Mouse (Mus musculus): ENCODE data around the gene Acnat2. TPM values are rescaled to one million over a fixed set of nuclear protein-coding genes. Genes with fewer than 3 reads are reported as not detected.
"Not testable (repeated sequence)": the region's sequence is repeated elsewhere in the genome, so short reads cannot be mapped to it uniquely, and the experiment has no call there.

Acnat2 gene
- polyA plus RNA-seq, 1 experiment from 2014 or later = not detected

GRCm38 (mm10) chr4:49386873-49387272 is 21.1 kb downstream of the Acnat2 start:
- Histone ChIP-seq H3K27ac (ENCODE audit: low read depth, low read length) (no peak overlapping the region), H3K9ac (ENCODE audit: low read depth, low read length) (no peak overlapping the region), H3K4me3 (ENCODE audit: low read depth, low read length) (no peak overlapping the region), H3K27me3 (replicated peaks; ENCODE audit: control insufficient read depth, insufficient read depth, low read length) (no peaks in the 10 kb centered on the region), H3K36me3 (ENCODE audit: control insufficient read depth, insufficient read depth) (no peaks in the 10 kb centered on the region), H3K9me3 (ENCODE audit: control insufficient read depth) (no peaks in the 10 kb centered on the region), H3K4me1 (replicated peaks; ENCODE audit: control insufficient read depth, insufficient read depth, low read length) (no peaks in the 10 kb centered on the region), H3K4me2 (replicated peaks; ENCODE audit: low read depth) (no peak overlapping the region)
- TF ChIP-seq CTCF (IDR thresholded peaks at IDR 0.05; ENCODE audit: low read depth) = no peak
- no peak for ATAC-seq
- WGBS = 24% methylated on average over 2 of the region's 2 CpGs

GRCm38 (mm10) chr4:49383576-49384318 is 24.2 kb downstream of the Acnat2 start:
- ATAC-seq; H3K4me1 ChIP-seq (replicated peaks; ENCODE audit: control insufficient read depth, insufficient read depth, low read length); H3K4me2 ChIP-seq (replicated peaks; ENCODE audit: low read depth); H3K36me3 ChIP-seq (ENCODE audit: control insufficient read depth, insufficient read depth); H3K27me3 ChIP-seq (replicated peaks; ENCODE audit: control insufficient read depth, insufficient read depth, low read length); H3K4me3 ChIP-seq (ENCODE audit: low read depth, low read length); H3K27ac ChIP-seq (ENCODE audit: low read depth, low read length); H3K9ac ChIP-seq (ENCODE audit: low read depth, low read length); H3K9me3 ChIP-seq (ENCODE audit: control insufficient read depth): not testable (repeated sequence)
- WGBS = 44% methylated on average over 2 of the region's 2 CpGs

DNA sequence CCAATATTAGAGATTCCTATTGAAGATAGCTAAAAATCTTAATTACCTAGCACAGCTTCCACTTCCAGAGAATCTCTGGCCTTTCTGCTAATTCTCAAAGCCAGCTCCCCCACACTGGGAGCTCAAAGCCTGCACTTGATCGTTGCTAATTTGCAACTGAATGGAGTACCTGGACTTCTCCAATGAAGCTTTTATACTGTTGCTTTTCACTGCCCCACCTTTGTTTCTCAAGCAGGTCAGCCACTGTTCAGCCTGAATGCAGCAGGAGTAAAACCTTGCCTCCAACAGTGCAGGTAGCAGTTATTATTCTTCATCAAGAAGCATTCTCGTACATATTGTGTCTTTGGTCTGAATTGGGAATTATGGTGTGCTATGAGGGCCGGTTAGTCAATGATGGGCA is 39.9 kb downstream of the Acnat2 start:
- not testable (repeated sequence) for H3K27ac ChIP-seq (ENCODE audit: low read depth, low read length); H3K4me1 ChIP-seq (replicated peaks; ENCODE audit: control insufficient read depth, insufficient read depth, low read length); H3K36me3 ChIP-seq (ENCODE audit: control insufficient read depth, insufficient read depth); H3K4me3 ChIP-seq (ENCODE audit: low read depth, low read length); H3K4me2 ChIP-seq (replicated peaks; ENCODE audit: low read depth); ATAC-seq; H3K9me3 ChIP-seq (ENCODE audit: control insufficient read depth); H3K27me3 ChIP-seq (replicated peaks; ENCODE audit: control insufficient read depth, insufficient read depth, low read length); H3K9ac ChIP-seq (ENCODE audit: low read depth, low read length)
- 94% methylated on average over 3 of the region's 3 CpGs for WGBS

DNA sequence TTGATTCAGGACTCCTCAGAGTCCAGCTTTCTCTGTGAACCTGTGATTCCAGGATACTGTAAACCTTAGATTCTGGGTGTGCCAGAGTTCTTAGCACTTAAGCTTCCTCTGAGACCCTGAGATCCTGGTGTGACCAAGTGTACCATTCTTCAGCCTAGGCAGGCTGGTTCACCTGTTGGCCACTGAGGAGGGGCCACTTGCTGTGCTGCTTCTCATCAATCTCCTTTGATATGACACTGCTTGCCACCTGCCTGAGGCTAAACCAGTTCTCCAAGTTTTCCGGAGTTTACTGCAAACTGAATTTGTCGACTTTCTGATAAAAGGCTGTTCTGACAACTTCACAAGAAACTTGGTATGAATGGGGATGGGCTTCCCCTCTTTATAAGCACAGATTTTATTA is 50.9 kb downstream of the Acnat2 start:
- no peaks in the 10 kb centered on the region for H3K9me3 ChIP-seq (ENCODE audit: control insufficient read depth)
- H3K27me3 ChIP-seq (replicated peaks; ENCODE audit: control insufficient read depth, insufficient read depth, low read length) = no peaks in the 10 kb centered on the region
- H3K4me1 ChIP-seq (replicated peaks; ENCODE audit: control insufficient read depth, insufficient read depth, low read length) = no peaks in the 10 kb centered on the region
- H3K4me3 ChIP-seq (ENCODE audit: low read depth, low read length) = no peak overlapping the region
- WGBS = 31% methylated on average over 2 of the region's 2 CpGs
- H3K4me2 ChIP-seq (replicated peaks; ENCODE audit: low read depth) = no peak overlapping the region
- no peak for ATAC-seq
- no peak for TF ChIP-seq CTCF (IDR thresholded peaks at IDR 0.05; ENCODE audit: low read depth)
- H3K9ac ChIP-seq (ENCODE audit: low read depth, low read length) = no peak overlapping the region
- H3K36me3 ChIP-seq (ENCODE audit: control insufficient read depth, insufficient read depth) = no peaks in the 10 kb centered on the region
- H3K27ac ChIP-seq (ENCODE audit: low read depth, low read length) = no peak overlapping the region

DNA sequence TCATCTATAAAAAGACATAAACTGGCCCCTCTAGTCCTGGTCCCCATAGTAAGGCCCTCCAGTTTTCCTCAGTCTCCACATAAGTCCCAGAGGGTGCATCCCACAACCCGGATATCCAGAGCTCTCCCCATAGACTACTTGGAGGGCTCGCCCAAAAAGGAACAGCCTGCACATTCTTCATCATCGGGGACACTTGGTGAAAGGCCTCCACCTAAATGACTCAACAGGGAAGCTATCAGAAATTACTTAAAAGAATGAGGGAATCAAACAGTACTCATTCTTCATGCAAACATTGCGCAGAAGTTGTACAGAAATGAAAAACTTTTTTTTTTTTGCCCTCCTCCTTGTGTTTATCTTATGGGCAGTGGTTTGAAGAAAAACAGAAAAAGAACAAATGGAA is 57.5 kb downstream of the Acnat2 start:
- no peaks in the 10 kb centered on the region for H3K36me3 ChIP-seq (ENCODE audit: control insufficient read depth, insufficient read depth)
- H3K27me3 ChIP-seq (replicated peaks; ENCODE audit: control insufficient read depth, insufficient read depth, low read length) = no peaks in the 10 kb centered on the region
- H3K9me3 ChIP-seq (ENCODE audit: control insufficient read depth) = no peaks in the 10 kb centered on the region
- H3K27ac ChIP-seq (ENCODE audit: low read depth, low read length) = no peak overlapping the region
- no peak for TF ChIP-seq CTCF (IDR thresholded peaks at IDR 0.05; ENCODE audit: low read depth)
- 87% methylated on average over 4 of the region's 4 CpGs for WGBS
- H3K4me2 ChIP-seq (replicated peaks; ENCODE audit: low read depth) = no peak overlapping the region
- no peak for ATAC-seq
- H3K4me3 ChIP-seq (ENCODE audit: low read depth, low read length) = no peak overlapping the region
- H3K4me1 ChIP-seq (replicated peaks; ENCODE audit: control insufficient read depth, insufficient read depth, low read length) = no peaks in the 10 kb centered on the region
- H3K9ac ChIP-seq (ENCODE audit: low read depth, low read length) = no peak overlapping the region

GRCm38 (mm10) chr4:49348677-49349076 is 59.3 kb downstream of the Acnat2 start:
- Histone ChIP-seq H3K36me3 (ENCODE audit: control insufficient read depth, insufficient read depth) (no peaks in the 10 kb centered on the region), H3K27me3 (replicated peaks; ENCODE audit: control insufficient read depth, insufficient read depth, low read length) (no peaks in the 10 kb centered on the region), H3K4me1 (replicated peaks; ENCODE audit: control insufficient read depth, insufficient read depth, low read length) (no peaks in the 10 kb centered on the region), H3K4me3 (ENCODE audit: low read depth, low read length) (no peak overlapping the region), H3K9me3 (ENCODE audit: control insufficient read depth) (no peaks in the 10 kb centered on the region), H3K27ac (ENCODE audit: low read depth, low read length) (no peak overlapping the region), H3K9ac (ENCODE audit: low read depth, low read length) (no peak overlapping the region), H3K4me2 (replicated peaks; ENCODE audit: low read depth) (no peak overlapping the region)
- ATAC-seq = no peak
- TF ChIP-seq CTCF (IDR thresholded peaks at IDR 0.05; ENCODE audit: low read depth) = no peak
- 75% methylated on average over 2 of the region's 2 CpGs for WGBS

DNA sequence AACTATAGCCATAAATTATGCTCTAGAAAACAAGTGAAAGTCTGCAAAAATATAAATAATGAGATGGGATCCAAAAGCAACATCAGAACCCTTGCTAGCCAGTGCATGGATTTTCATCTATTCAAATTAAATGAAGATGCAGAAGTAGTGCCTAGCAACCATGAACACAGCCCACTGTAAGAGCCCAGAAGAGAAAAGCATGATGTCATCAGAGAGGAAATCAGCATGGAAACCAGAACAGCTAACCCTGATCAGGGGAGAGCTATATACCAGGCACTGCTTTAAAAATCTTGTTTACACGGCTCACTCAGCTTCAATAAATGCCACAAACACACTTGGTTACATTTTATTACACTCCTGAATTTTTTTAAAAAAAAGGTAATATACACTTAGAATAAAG is 60.0 kb downstream of the Acnat2 start:
- not testable (repeated sequence) for H3K4me1 ChIP-seq (replicated peaks; ENCODE audit: control insufficient read depth, insufficient read depth, low read length); H3K36me3 ChIP-seq (ENCODE audit: control insufficient read depth, insufficient read depth); H3K27ac ChIP-seq (ENCODE audit: low read depth, low read length); H3K9me3 ChIP-seq (ENCODE audit: control insufficient read depth); H3K4me2 ChIP-seq (replicated peaks; ENCODE audit: low read depth); ATAC-seq; H3K4me3 ChIP-seq (ENCODE audit: low read depth, low read length); H3K9ac ChIP-seq (ENCODE audit: low read depth, low read length); H3K27me3 ChIP-seq (replicated peaks; ENCODE audit: control insufficient read depth, insufficient read depth, low read length)
- 45% methylated on average over 1 of the region's 1 CpGs for WGBS

GRCm38 (mm10) chr4:49340091-49340490 is 67.9 kb downstream of the Acnat2 start:
- H3K4me3 ChIP-seq (ENCODE audit: low read depth, low read length); H3K4me1 ChIP-seq (replicated peaks; ENCODE audit: control insufficient read depth, insufficient read depth, low read length); ATAC-seq; H3K9ac ChIP-seq (ENCODE audit: low read depth, low read length); H3K36me3 ChIP-seq (ENCODE audit: control insufficient read depth, insufficient read depth); H3K27me3 ChIP-seq (replicated peaks; ENCODE audit: control insufficient read depth, insufficient read depth, low read length); H3K4me2 ChIP-seq (replicated peaks; ENCODE audit: low read depth); H3K9me3 ChIP-seq (ENCODE audit: control insufficient read depth); H3K27ac ChIP-seq (ENCODE audit: low read depth, low read length): not testable (repeated sequence)
- 66% methylated on average over 3 of the region's 3 CpGs for WGBS

DNA sequence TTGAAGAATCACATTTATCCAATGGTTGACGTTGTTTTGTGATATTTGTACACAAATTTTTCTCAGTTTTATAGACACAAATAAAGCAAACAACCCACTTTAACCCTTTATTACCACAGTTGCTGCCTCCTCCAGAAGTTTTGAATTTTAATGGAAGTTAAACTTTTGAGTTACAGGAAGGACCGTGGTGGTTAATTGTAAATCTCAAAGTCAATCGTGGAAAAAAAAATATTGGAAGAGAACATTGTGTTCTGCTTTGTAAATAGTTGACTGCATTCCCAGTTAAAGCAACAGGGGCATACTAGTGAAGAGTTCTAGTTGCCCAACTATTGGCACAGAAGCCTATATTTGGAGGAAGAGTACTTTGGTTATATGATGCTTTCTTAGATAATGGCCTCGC is 70.0 kb downstream of the Acnat2 start:
- WGBS = 76% methylated on average over 3 of the region's 4 CpGs
- ATAC-seq = not testable (repeated sequence)

More for the DNA sequence above, 70.0 kb downstream of the Acnat2 start:
- H3K27me3 ChIP-seq (replicated peaks; ENCODE audit: control insufficient read depth, insufficient read depth, low read length); H3K4me2 ChIP-seq (replicated peaks; ENCODE audit: low read depth); H3K4me1 ChIP-seq (replicated peaks; ENCODE audit: control insufficient read depth, insufficient read depth, low read length); H3K9me3 ChIP-seq (ENCODE audit: control insufficient read depth); H3K27ac ChIP-seq (ENCODE audit: low read depth, low read length); H3K4me3 ChIP-seq (ENCODE audit: low read depth, low read length); H3K36me3 ChIP-seq (ENCODE audit: control insufficient read depth, insufficient read depth); H3K9ac ChIP-seq (ENCODE audit: low read depth, low read length): not testable (repeated sequence)

Data from intestine, postnatal 0 days (tissue).